Mouse (Mus musculus) heart, postnatal 0 days (tissue): ENCODE measurements around the gene Defb43. TPM values are rescaled to one million over a fixed set of nuclear protein-coding genes. Genes with fewer than 3 reads are reported as not detected.

Experiments used
- ATAC-seq: fragments of 200-750 bp; cut with Nextera tagmentation; 2 replicates; pipeline ENCODE4 v1.8.0; 2017; ENCODE audit warnings: low read depth, moderate number of reproducible peaks, moderate library complexity; ENCODE audit not compliant: insufficient read depth
- DNase-seq: peaks from one replicate; pipeline ENCODE4 v3.0.0-alpha.2; 2016; ENCODE audit warnings: low spot score
- H3K27ac ChIP-seq: fragments of 300-500 bp; sonication (generic); 2 replicates; pipeline ENCODE4 v1.5.1; 2014; ENCODE audit warnings: low read depth, mild to moderate bottlenecking
- H3K27me3 ChIP-seq: fragments of 300-500 bp; sonication (generic); 2 replicates; pipeline ENCODE4 v1.6.1; 2014; ENCODE audit warnings: low read length, mixed read lengths; ENCODE audit not compliant: control insufficient read depth, insufficient read depth
- H3K36me3 ChIP-seq: fragments of 300-500 bp; sonication (generic); replicated peaks from 2 replicates; pipeline ENCODE4 v1.6.1; 2014; ENCODE audit warnings: low read length, mixed read lengths; ENCODE audit not compliant: control insufficient read depth, insufficient read depth
- H3K4me1 ChIP-seq: fragments of 300-500 bp; sonication (generic); 2 replicates; pipeline ENCODE4 v1.6.1; 2014; ENCODE audit warnings: antibody characterized with exemption; ENCODE audit not compliant: control insufficient read depth, insufficient read depth
- H3K4me2 ChIP-seq: fragments of 300-500 bp; sonication (generic); 2 replicates; pipeline ENCODE4 v1.6.1; 2014; ENCODE audit warnings: low read depth, mild to moderate bottlenecking, low read length, moderate library complexity
- H3K4me3 ChIP-seq: fragments of 300-500 bp; sonication (generic); 2 replicates; pipeline ENCODE4 v1.5.1; 2014; ENCODE audit warnings: low read depth, low read length
- H3K9ac ChIP-seq: fragments of 300-500 bp; sonication (generic); replicated peaks from 2 replicates; pipeline ENCODE4 v1.6.1; 2014; ENCODE audit warnings: low read depth, low read length, mixed read lengths
- H3K9me3 ChIP-seq: fragments of 300-500 bp; sonication (generic); replicated peaks from 2 replicates; pipeline ENCODE4 v1.6.1; 2016; ENCODE audit warnings: low read length; ENCODE audit not compliant: control insufficient read depth
- CTCF ChIP-seq: IDR thresholded peaks from 2 replicates; pipeline ENCODE4 v1.5.1; 2016; ENCODE audit warnings: antibody characterized with exemption, control low read depth, low read depth
- EP300 ChIP-seq: IDR thresholded peaks from 2 replicates; pipeline ENCODE4 v1.6.1; 2016; ENCODE audit warnings: antibody characterized with exemption, low read depth
- WGBS: fragments of 180-500 bp; shearing (Covaris S2); extraction: QIAGEN DNeasy Blood & Tissue Kit; methylation state at CpG from one replicate; pipeline ENCODE4 v1.1.7; 2014; 5-methylcytosine and 5-hydroxymethylcytosine counted together
- polyA plus RNA-seq: library from polyadenylated mRNA; unstranded; fragments of >200 nt; fragmentation: Nextera tagmentation; extraction: Ambion mirVana; gene quantifications from 2 replicates; pipeline ENCODE4 v1.2.1, GENCODE M21; 2015
- total RNA-seq: library from RNA; depleted of rRNA; stranded (reverse); fragments of >200 nt; gene quantifications from 2 replicates; pipeline ENCODE4 v1.2.3, GENCODE M21; 2014; ENCODE audit warnings: low replicate concordance; rRNA removed

The Defb43 gene
- total RNA-seq (not detected in 2 replicates), polyA plus RNA-seq (not detected in 2 replicates)

DNA sequence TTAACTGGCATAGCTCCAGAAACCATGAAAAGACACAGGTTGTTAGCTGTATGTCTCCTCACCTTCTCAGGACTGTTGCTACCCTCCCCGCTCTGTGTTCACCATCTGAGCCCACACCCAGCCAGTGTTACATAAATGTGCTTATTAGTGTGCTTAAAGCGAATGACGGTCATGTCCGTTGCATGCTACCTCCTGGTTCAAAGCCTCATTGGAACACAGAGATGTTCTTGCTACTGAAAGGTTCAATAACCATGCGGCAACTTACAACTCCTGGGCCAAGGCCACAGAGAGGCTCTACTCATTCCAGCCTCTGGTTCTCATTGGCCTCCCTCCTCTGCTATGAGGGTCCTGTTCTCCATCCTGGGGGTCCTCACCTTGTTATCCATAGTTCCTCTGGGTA, at the start of gene Defb43:
Gene Defb43, plus strand, starts transcription at position 301 of the 400 bp plus-strand sequence.
- H3K27me3 ChIP-seq, result no peaks in the 10 kb centered on the region
- WGBS, result 89% methylated on average over 5 of the region's 5 CpGs
- H3K27ac ChIP-seq, result no peak within 1 kb of the TSS
- H3K9me3 ChIP-seq, result no peaks in the 10 kb centered on the region
- H3K36me3 ChIP-seq, result no peaks in the 10 kb centered on the region
- no peaks in the 10 kb centered on the region for H3K4me1 ChIP-seq
- ATAC-seq, result no peak
- no peak within 1 kb of the TSS for H3K4me2 ChIP-seq
- no peak for DNase-seq
- H3K4me3 ChIP-seq, result no peak within 1 kb of the TSS
- H3K9ac ChIP-seq, result no peak within 1 kb of the TSS
- TF ChIP-seq EP300 (no peak), CTCF (no peak)

DNA sequence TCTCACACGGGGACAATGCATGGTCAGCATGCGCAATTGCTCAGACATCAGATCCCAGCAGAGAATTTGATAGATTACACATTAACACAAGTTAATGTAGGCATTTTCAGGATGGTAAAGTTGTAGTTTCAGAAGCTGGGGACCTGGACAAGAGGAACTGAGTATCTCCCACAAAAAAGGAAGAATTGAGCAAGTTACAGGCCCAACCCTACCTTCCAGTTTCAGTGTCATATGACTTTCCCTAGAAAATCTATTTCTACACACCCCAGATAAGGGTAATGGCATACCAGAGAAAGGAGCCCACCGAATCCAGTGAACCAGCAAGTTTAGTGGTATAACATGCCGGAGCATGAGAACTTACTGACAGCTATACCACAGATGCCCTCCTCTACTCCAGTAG, 47.9 kb upstream of the Defb43 start:
- Histone ChIP-seq H3K36me3 (peaks cover 5% of the 10 kb centered on the region; the same call in 1 of the 2 replicates), H3K4me2 (no peak overlapping the region), H3K4me3 (no peak overlapping the region), H3K4me1 (0 out of 2 replicates have a peak, but pooled peaks cover 5% of the 10 kb centered on the region), H3K9me3 (no peaks in the 10 kb centered on the region), H3K9ac (no peak overlapping the region), H3K27me3 (no peaks in the 10 kb centered on the region), H3K27ac (no peak overlapping the region)
- WGBS, result 71% methylated on average over 4 of the region's 4 CpGs
- ATAC-seq (no peak), DNase-seq (no peak)
- TF ChIP-seq EP300 (no peak), CTCF (no peak)

GRCm38 (mm10) chr14:62965342-62965741, 46.2 kb upstream of the Defb43 start:
- peak; percentile 63 for ATAC-seq
- H3K4me2 ChIP-seq, result peak overlapping the region; percentile 59; the same call in 1 of the 2 replicates
- H3K9ac ChIP-seq, result no peak overlapping the region
- H3K27me3 ChIP-seq, result no peaks in the 10 kb centered on the region
- DNase-seq, result no peak
- H3K9me3 ChIP-seq, result no peaks in the 10 kb centered on the region
- H3K27ac ChIP-seq, result no peak overlapping the region
- H3K4me1 ChIP-seq, result 0 out of 2 replicates have a peak, but pooled peaks cover 5% of the 10 kb centered on the region
- TF ChIP-seq CTCF (peak; percentile 56), EP300 (no peak)
- peak overlapping the region; percentile 33; the same call in 1 of the 2 replicates for H3K4me3 ChIP-seq
- 72% methylated on average over 5 of the region's 5 CpGs for WGBS
- H3K36me3 ChIP-seq, result no peaks in the 10 kb centered on the region

- Histone ChIP-seq H3K9ac (no peak overlapping the region), H3K4me2 (peak overlapping the region; percentile 59), H3K27ac (no peak overlapping the region), H3K36me3 (no peaks in the 10 kb centered on the region), H3K4me3 (peak overlapping the region; percentile 33), H3K9me3 (no peaks in the 10 kb centered on the region), H3K27me3 (no peaks in the 10 kb centered on the region), H3K4me1 (0 out of 2 replicates have a peak, but pooled peaks cover 5% of the 10 kb centered on the region)
- DNase-seq, result peak; percentile 41
- 8% methylated on average over 15 of the region's 15 CpGs for WGBS
- no peak for ATAC-seq
- TF ChIP-seq CTCF (no peak), EP300 (no peak)
These were observed 45.6 kb upstream of the Defb43 start for GRCm38 (mm10) chr14:62965811-62966520.

GRCm38 (mm10) chr14:62975046-62975445, 36.5 kb upstream of the Defb43 start:
- 12% methylated on average over 5 of the region's 5 CpGs for WGBS
- no peaks in the 10 kb centered on the region for H3K4me1 ChIP-seq
- H3K27ac ChIP-seq, result no peak overlapping the region
- H3K9ac ChIP-seq, result no peak overlapping the region
- peak; percentile 27 for DNase-seq
- ATAC-seq, result no peak
- H3K4me3 ChIP-seq, result no peak overlapping the region
- H3K27me3 ChIP-seq, result no peaks in the 10 kb centered on the region
- H3K4me2 ChIP-seq, result no peak overlapping the region
- no peaks in the 10 kb centered on the region for H3K36me3 ChIP-seq
- peak; percentile 65 for TF ChIP-seq CTCF
- TF ChIP-seq EP300, result no peak
- H3K9me3 ChIP-seq, result no peaks in the 10 kb centered on the region

DNA sequence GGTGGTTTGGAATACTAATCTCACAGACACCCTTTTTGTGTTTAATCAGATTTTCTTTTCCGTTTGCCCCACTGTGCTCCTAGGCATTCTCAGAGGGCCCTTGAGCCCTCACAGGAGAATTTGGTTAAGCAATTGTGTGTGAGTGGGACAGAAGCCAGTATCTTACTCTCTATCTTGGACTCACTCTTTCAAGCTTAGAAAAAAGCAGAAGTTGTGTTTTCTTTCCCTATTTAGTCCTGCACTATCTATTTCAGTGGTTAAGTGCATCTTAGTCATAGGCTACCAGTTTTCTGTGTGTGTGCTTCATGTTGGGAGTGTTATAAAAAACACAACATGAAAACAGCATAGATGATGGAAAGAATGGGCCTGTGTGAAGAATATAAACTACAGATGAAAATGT, 31.8 kb upstream of the Defb43 start:
- no peak overlapping the region for H3K4me2 ChIP-seq
- no peak overlapping the region for H3K4me3 ChIP-seq
- no peaks in the 10 kb centered on the region for H3K9me3 ChIP-seq
- no peaks in the 10 kb centered on the region for H3K4me1 ChIP-seq
- WGBS, result 61% methylated on average over 1 of the region's 1 CpGs
- no peaks in the 10 kb centered on the region for H3K36me3 ChIP-seq
- no peak for DNase-seq
- no peaks in the 10 kb centered on the region for H3K27me3 ChIP-seq
- no peak overlapping the region for H3K27ac ChIP-seq
- TF ChIP-seq EP300 (no peak), CTCF (no peak)
- ATAC-seq, result no peak
- no peak overlapping the region for H3K9ac ChIP-seq
